Mouse (Mus musculus) neutrophil, adult 59 days (primary cell): Measurements from ENCODE around the gene Srsf7. TPM values are rescaled to one million over a fixed set of nuclear protein-coding genes. Genes with fewer than 3 reads are reported as not detected.

Source experiments
- total RNA-seq, 2 experiments: library from RNA; stranded (reverse); gene quantifications; 1 replicate in 1 of 2; 2 replicates in 1 of 2; pipeline ENCODE4 v1.2.4; 2023

Srsf7 gene
- 100 to 1,000 TPM; 140 to 148 TPM for total RNA-seq

DNA sequence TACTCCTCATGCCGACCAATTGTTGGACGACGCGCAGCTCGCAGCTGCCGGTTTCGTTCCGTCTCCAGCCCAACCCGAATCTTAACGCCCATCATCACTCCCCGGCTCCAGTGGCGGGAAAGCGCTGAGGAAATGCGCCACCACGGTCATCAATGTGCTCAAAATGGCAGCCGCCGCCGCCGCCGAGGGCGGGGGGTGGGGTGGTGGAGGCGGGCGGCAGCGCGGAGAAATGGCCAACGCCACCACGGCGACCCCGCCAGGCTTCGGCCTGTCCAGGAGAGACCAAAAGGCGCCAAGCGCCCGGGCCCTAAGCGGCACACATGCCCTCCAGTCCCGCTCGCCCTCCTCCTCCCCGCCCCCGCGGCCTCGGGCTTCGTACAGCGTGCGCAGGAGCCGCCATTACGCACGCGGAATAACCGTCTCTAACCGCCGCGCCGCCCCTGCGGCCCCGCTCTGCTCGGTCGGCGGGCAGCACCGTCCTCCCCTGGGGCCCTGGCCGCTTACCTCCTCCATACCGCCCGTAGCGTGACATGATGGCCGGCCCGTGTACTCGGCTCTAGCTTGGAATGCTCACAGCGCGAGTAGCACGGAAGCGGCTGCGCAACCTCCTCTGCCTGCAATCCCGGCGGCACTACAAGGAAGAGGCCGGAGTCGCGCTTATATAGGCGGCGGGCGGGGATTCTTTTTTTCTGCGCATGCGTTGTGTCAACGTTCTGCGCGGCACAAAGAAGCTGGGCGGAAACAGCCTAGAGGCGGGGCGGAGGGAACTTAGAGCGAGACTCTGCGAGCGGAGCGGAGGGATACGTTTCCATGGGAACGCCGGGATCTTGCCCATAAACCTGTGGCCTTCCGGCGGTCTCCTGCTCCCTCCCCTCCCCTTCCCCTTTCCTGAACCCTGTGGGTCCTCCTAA lies at the start of gene Srsf7, which contains the start of gene Ttc39d:
Gene Srsf7, minus strand, starts transcription at position 637 of the 911 bp plus-strand sequence.
Gene Ttc39d, plus strand, starts transcription at position 790 of the 911 bp plus-strand sequence.

GRCm38 (mm10) chr17:80224326-80225116 lies 17.4 kb upstream of the Srsf7 start, which contains the start of gene Gemin6:
Gene Gemin6, plus strand, starts transcription at chr17:80224441.

Other genes starting within 250 kb of the Srsf7 start
- gene Hnrnpll, start 145.0 kb downstream of the Srsf7 start, total RNA-seq, result 10 to 100 TPM; 72.3 to 79.6 TPM
- gene Galm, start 79.8 kb downstream of the Srsf7 start, total RNA-seq, result 10 to 100 TPM; 12.4 to 14.5 TPM
- not detected for gene Ttc39d, start 153 bp upstream of the Srsf7 start, total RNA-seq
- 1 to 10 TPM; 1.9 to 2.1 TPM for gene Gemin6, start 17.1 kb upstream of the Srsf7 start, total RNA-seq
- gene Morn2, start 82.9 kb upstream of the Srsf7 start, total RNA-seq, result 1 to 10 TPM in 1 of 2 experiments, not detected in 1; 1.4 TPM
- 10 to 100 TPM; 10.2 to 12.0 TPM for gene Dhx57, start 83.2 kb upstream of the Srsf7 start, total RNA-seq
- gene Arhgef33, start 100.1 kb upstream of the Srsf7 start, total RNA-seq, result not detected
- not detected for gene Gm10190, start 166.2 kb upstream of the Srsf7 start, total RNA-seq